Mouse (Mus musculus) ES-Bruce4 (cell line): ENCODE measurements at regions not wholly inside any gene's neighbourhood (a gene's known extent, or its start where the extent isn't known, plus 50 kb on each side); places are given as distances from the start of the nearest gene placed in this dataset.
"Not testable (repeated sequence)": the region's sequence is repeated elsewhere in the genome, so short reads cannot be mapped to it uniquely, and the experiment has no call there.

Experiments used
- CTCF ChIP-seq: IDR thresholded peaks from one replicate; pipeline ENCODE4 v1.8.1; 2011; ENCODE audit warnings: low read depth, low read length
- POLR2A ChIP-seq: IDR thresholded peaks from one replicate; pipeline ENCODE4 v1.8.1; 2011; ENCODE audit warnings: low read length; ENCODE audit not compliant: insufficient read depth

GRCm38 (mm10) chr7:60450074-60450603 is 310.1 kb upstream of the Snrpn start:
- not testable (repeated sequence) for TF ChIP-seq CTCF, POLR2A
